Mouse (Mus musculus): ENCODE measurements around the gene Adat1. TPM values are rescaled to one million over a fixed set of nuclear protein-coding genes. Genes with fewer than 3 reads are reported as not detected.
"Not testable (repeated sequence)": the region's sequence is repeated elsewhere in the genome, so short reads cannot be mapped to it uniquely, and the experiment has no call there.

Adat1 gene
- total RNA-seq, 4 experiments from 2014 or later = 1.5 to 2.1 (median 1.8) TPM

DNA sequence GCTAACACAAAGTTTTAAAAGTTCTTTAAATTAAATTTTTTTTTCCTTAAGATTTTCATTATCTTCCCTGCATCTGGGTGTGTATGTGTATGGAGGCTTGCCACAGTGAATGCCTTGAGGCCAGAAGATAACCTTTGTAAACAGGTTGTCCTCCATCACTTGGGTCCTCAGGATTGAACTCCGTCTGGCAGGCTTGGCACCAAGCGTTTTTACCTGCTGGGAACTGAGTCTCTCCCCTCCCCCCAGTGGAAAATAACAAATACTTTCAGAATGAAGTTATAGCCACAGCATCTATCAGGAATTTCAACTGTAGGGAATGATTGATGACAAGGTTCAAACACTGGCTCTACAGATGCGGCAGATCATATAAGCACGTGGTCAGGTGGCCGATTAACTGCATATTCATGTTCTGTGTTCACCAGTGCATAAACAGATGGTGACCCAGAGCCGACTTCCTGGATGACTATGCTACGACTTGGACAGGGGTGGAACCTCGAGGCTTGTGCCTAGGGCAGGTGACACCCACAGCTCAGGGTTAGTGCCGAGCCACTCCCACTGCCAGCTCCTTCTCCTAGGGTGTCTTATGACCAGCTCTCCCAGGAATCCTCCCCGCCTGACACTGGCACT, 52.5 kb downstream of the Adat1 start:
- peak; percentile 39 for DNase-seq (ENCODE audit: low spot score)

DNA sequence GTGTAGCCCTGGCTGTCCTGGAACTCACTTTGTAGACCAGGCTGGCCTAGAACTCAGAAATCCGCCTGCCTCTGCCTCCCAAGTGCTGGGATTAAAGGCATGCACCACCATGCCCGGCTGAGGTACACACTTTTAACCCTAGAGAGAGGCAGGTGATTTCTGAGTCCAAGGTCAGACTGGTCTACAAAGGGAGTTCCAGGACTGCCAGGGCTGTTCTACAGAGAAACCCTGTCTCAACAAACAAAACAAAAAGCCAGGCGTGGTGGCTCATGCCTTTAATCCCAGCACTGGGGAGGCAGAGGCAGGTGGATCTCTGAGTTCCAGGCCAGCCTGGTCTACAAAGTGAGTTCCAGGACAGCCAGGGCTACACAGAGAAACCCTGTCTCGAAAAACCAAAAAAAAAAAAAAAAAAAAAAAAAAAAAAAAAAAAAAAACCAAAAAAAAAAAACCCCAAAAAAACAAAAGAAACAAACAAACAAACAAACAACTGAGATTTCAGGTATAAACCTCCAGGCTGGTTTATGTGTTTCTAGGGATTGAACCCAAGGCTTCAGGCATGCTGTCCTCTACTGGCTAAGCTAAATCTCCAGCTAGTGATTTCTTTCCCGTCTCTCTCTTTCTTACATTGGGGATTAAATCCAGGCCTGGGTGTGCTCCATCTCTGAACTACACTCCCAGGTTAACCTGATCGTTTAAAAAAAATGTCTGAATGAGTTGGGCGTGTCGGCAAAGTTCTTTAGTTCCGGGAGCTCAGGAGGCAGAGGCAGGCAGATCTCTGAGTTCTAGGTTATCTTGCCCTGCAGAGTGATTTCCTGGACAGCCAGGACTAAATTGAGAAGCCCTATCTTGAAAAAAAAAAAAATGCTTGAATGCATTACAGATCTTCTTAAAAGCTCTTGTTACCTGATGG, 53.8 kb downstream of the Adat1 start:
- not testable (repeated sequence) for DNase-seq (ENCODE audit: low spot score)

DNA sequence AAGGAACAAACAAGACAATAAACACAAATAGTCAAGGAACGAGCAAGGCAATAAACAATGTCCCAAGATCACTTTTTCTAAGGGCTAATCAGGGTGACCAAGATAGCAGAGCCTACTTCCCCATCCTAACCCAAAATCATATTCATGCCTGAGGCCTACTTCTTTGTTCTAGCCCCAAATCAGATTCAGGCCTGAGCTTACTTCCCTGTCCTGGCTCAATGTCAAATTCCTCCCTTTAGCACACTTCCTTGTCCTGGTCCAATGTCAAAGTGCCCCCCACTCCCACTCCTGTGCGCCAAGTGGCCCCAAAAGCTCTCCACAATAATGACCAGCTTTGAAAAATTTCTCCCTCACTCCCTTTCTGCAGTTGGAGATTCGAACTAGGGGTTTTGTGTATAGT, 54.9 kb downstream of the Adat1 start:
- no peak for DNase-seq (ENCODE audit: low spot score)

DNA sequence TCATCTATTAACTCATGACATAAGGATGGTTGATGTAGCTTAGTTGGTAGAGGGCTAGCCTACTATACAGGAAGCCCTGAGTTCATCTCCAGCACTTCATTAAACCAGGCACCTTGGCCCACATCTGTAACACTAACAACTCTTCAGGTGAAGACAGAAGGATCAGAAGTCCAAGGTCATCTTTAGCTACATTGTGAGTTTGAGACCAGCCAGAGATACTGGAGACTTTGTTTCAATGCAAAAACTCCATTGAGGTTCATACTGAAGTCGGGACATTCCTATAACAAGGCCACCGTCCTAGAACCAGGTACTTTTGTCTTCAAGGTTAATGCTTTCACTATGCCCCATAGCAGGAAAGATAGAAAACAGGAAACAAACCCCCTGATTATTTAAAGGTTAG, 57.9 kb downstream of the Adat1 start:
- DNase-seq (ENCODE audit: low spot score) = no peak

DNA sequence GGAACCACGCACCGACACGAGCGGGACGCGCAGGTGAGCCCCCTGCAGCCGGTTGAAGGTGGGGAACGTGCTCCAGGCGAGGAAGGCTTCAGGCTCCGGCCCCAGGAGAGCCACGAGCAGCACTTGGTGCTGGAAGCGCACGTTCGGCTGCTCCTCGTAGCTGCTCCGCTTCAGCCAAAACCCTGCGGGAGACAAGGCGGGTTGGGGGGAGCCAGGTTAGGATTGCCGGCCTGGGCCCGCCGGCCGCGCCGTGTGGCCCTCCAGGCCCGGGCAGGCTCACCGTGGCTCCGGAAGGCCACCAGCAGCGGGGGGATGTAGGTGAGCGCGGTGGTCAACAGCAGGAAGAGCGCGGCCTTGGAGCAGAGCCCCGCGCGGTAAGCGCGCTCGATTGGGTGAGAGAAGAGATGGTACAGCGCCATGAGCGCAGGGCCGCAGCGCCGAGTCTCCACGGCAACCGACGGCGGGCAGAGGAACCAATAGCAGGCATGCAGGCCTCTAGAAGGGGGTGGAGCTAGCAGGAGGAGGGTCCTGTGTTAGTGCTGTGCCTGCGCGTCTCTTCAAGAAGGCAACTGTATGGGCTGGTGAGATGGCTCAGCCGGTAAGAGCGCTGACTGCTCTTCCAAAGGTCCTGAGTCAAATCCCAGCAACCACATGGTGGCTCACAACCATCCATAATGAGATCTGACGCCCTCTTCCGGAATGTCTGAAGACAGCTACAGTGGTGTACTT, 58.6 kb downstream of the Adat1 start, which contains the start of gene Tmem231:
Gene Tmem231 (minus strand): TSS at position 534 of the 729 bp plus-strand sequence.
- peak; percentile 85 for DNase-seq (ENCODE audit: low spot score)

DNA sequence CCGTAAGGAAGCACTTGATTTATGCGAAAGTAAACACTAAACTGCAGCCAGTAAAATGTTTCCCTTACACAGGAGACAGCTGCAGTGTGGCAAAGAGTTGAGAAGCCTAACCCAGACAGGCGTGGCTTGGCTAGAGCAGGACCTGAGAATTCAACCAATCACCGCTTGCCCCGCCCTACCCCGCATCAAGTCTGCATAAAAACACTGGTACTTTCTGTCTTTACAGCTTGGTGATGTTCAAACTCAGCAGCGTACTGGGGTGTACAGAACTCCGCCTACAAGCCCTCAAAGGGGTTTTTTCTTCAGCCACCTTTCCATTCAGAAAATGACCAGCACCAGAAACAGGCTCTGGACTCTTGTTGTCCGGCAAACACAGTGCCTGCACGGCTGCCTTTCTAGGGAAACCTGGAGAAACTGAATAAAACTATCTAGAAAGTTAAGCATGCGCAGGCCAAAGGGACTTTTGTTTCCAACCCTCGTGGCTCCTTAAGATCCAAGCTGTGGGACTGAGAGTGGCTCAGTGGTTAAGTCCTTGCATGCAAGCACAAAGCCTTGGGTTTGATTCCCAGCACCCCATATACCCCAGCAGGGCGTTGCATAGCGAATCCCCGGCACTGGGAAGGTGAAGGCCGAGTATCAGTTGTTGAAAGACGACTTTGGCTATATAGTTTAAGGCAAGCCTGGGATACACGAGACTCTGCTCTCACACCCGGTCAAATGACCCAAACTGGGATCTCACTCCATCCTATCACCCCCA, 59.3 kb downstream of the Adat1 start:
- peak; percentile 59 for DNase-seq (ENCODE audit: low spot score)

DNA sequence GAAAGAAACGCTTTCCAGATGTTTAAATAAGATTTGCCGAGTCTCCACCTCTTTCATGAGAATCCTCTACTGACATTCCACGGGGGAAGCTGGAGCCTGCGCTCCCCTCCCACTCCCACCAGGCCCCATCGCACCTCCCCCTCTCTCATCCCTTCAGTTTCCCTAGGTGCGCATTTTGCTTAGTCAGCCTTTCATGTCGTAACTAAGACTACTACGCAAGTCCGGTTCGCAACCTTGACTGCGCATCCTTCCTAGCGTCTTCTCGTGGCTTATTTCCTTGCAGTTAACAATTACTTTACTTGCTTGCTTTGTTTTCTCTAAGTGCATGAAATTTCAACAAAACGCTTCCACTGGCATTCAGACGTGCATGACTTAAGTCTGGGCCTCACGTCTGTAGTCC, 60.4 kb downstream of the Adat1 start:
- DNase-seq (ENCODE audit: low spot score) = no peak

DNA sequence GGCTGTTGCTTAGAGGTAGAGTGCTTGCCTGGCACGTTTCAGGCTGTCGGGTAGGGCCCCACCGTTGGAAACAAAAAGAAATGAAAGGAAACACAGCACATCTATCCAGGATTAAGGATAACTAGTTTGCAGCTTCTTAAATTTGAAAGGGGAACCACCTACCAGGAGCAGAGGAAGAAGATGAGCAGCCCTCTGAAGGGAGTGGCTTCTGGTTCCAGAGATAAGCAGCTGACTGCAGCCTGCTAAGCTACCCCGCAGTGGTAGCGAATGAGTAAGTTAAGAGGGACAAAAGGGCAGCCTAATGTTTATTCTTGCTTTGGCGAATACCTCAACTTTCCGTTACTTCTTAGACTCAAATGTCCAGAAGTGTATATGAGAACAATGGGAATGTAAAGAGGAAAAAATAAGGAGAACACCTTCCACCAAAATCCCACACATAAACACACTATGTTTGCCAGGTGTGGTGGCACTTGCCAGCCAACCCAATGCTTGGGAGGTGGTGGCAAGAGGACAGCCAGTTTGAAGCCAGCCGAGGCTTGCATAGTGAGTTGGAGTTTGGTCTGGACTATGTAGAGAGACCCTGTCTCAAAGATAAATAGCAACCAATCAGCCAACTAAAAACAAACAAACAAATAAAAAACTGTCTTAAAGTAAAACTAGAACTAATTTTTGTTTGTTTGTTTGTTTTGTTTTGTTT, 62.3 kb downstream of the Adat1 start:
- no peak for DNase-seq (ENCODE audit: low spot score)

DNA sequence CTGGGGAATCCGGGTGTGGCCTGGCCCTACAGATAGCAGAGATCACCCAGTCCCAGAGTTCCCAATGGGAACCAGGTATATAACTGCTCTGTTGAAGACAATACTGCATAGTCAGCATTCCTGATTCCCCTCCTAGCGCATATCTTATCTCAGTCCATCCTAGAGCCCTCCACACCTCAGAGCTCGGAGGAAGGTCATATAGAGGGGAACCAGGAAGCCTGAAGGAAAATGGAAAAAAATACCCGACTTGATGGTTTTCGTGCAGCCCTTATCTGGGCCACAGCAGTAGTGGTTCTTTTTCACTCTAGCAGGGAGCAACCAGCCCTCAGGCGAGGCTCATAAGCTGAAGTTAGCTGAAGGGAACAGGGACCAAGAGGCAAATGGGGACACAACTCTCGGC, 67.1 kb downstream of the Adat1 start:
- DNase-seq (ENCODE audit: low spot score) = no peak

DNA sequence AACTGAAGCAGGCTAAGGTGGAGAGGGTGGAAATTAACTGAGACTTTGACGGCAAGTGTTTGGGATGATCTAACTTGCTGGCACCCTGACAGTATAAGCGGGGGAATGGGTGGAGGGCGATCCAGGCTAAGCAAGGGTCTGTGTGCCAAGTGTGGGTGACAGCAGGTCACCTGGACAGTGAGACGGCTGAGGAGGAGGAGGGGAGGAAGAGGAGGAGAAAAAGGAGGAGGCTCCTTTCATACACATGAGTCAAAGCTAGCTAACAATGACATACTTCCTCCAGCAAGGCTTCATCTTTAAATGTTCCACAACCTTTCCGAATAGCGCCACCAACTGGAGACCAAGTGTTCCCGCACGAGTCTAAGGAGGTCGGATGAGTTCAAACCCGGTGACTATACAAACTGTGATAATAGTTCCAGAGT, 68.7 kb downstream of the Adat1 start:
- DNase-seq (ENCODE audit: low spot score) = peak; percentile 63

DNA sequence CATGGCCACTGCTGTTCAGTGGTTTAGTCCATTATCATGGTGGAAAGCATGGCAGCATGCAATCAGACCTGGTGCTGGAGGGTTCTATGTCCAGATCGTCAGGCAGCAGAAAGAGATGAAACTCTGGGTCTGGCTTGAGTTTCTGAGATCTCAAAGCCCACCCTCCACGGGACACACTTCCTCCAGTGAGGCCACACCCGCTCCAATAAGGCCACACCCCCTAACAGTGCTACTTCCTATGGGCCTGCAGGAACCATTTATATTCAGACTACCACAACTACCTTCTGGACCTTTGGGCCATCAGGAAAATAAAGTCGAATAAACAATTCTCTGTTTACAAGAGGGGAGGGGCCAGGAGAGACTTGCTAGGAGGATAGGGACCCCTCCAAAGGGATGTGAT, 71.1 kb downstream of the Adat1 start:
- DNase-seq (ENCODE audit: low spot score) = no peak

DNA sequence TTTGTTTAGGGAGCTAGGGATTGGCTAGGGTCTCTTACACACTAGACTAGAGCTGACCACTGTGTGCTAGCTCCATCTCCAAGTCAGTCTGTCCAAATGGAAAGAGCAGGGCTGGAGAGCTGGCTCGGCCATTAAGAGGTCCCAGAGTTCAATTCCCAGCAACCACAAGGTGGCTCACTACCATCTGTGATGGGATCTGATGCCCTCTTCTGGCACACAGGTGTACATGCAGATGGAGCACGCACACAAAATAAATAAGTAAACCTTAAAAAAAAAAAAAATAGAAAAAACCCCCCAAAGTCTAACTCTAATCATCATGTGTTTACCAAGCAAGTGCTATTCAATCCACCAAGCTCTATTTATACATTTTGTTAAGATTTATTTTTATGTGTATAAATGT, 72.4 kb downstream of the Adat1 start:
- DNase-seq (ENCODE audit: low spot score) = no peak

Other genes starting within 250 kb of the Adat1 start
- 10 to 100 TPM; 18.5 to 21.8 (median 19.5) TPM for gene Bcar1, start 248.5 kb downstream of the Adat1 start, total RNA-seq (2022)
- 10 to 100 TPM; 27.4 to 37.6 (median 32.7) TPM for gene Cfdp1, start 138.0 kb downstream of the Adat1 start, total RNA-seq (2022)
- gene Tmem170, start 115.6 kb downstream of the Adat1 start, total RNA-seq (2022) = 1 to 10 TPM; 2.5 to 3.6 (median 2.6) TPM
- gene Chst5, start 81.9 kb downstream of the Adat1 start, total RNA-seq (2022) = not detected
- gene Tmem231, start 58.4 kb downstream of the Adat1 start, total RNA-seq (2022) = 1 to 10 TPM; 2.1 to 2.7 (median 2.4) TPM
- 100 to 1,000 TPM; 121 to 131 (median 122) TPM for gene Gabarapl2, start 51.6 kb downstream of the Adat1 start, total RNA-seq (2022)
- 100 to 1,000 TPM; 106 to 113 (median 110) TPM for gene Kars, start 19.0 kb upstream of the Adat1 start, total RNA-seq (2022)
- 10 to 100 TPM; 11.0 to 12.7 (median 11.3) TPM for gene Terf2ip, start 19.1 kb upstream of the Adat1 start, total RNA-seq (2022)
- gene Gm6793, start 22.7 kb upstream of the Adat1 start, total RNA-seq (2022) = under 1 TPM in 2 of 4 experiments, not detected in 2; 0.22 to 0.57 TPM